Mouse (Mus musculus) spleen, adult 2 months (tissue): ENCODE results near the gene Mical3. TPM values are rescaled to one million over a fixed set of nuclear protein-coding genes. Genes with fewer than 3 reads are reported as not detected.
A peak's percentile ranks its signal among the peaks of the same experiment; 100 is the strongest.

Source experiments
- DNase-seq, 2 experiments: peaks; one replicate each; pipeline versions ENCODE4 v3.0.0 to v3.0.0-alpha.2; 2012 to 2021; ENCODE audit warnings: low spot score in 2 of 2, low read depth in 1 of 2
- H3K27ac ChIP-seq: fragments of 200-500 bp; 2 replicates; pipeline ENCODE4 v1.5.1; 2012; ENCODE audit warnings: low read length, inconsistent platforms; ENCODE audit not compliant: insufficient read depth
- H3K27me3 ChIP-seq: fragments of 200-500 bp; 2 replicates; pipeline ENCODE4 v1.6.1; 2012; ENCODE audit warnings: mild to moderate bottlenecking, moderate library complexity, low read length, inconsistent platforms; ENCODE audit not compliant: control insufficient read depth, insufficient read depth
- H3K36me3 ChIP-seq: fragments of 200-500 bp; 2 replicates; pipeline ENCODE4 v1.6.1; 2012; ENCODE audit warnings: mild to moderate bottlenecking, low read length, inconsistent platforms; ENCODE audit not compliant: control insufficient read depth, insufficient read depth
- H3K4me1 ChIP-seq: fragments of 200-500 bp; 2 replicates; pipeline ENCODE4 v1.6.1; 2011; ENCODE audit warnings: inconsistent platforms; ENCODE audit not compliant: control insufficient read depth, insufficient read depth, insufficient read length
- H3K4me3 ChIP-seq: fragments of 200-500 bp; 2 replicates; pipeline ENCODE4 v1.5.1; 2011; ENCODE audit warnings: mild to moderate bottlenecking, inconsistent platforms; ENCODE audit not compliant: insufficient read depth, insufficient read length; ENCODE audit errors: extremely low read depth
- CTCF ChIP-seq: fragments of 200-500 bp; IDR thresholded peaks from 2 replicates; pipeline ENCODE4 v1.5.1; 2011; ENCODE audit warnings: mild to moderate bottlenecking, inconsistent platforms; ENCODE audit not compliant: insufficient read depth, insufficient read length, insufficient replicate concordance; ENCODE audit errors: extremely low read depth
- POLR2A ChIP-seq: fragments of 200-500 bp; IDR thresholded peaks from 2 replicates; pipeline ENCODE4 v1.6.1; 2011; ENCODE audit warnings: low read depth, low read length, inconsistent platforms
- WGBS: fragments of 180-500 bp; shearing (Covaris S2); methylation state at CpG from one replicate; pipeline ENCODE4 v1.1.7; 2018; 5-methylcytosine and 5-hydroxymethylcytosine counted together
- polyA plus RNA-seq: library from polyadenylated mRNA; depleted of rRNA; stranded (reverse); fragments of >200 nt; gene quantifications from 2 replicates; pipeline ENCODE4 v1.2.3, GENCODE M21; 2012; rRNA removed

The Mical3 gene
- polyA plus RNA-seq, 1 experiment: 11.2 TPM

- 53% methylated on average over 14 of the region's 14 CpGs for WGBS
Observed at GRCm38 (mm10) chr6:120901776-120902645, 228.8 kb downstream of the Mical3 start.

GRCm38 (mm10) chr6:120898188-120898833 is 232.5 kb downstream of the Mical3 start:
- Histone ChIP-seq H3K4me1 (peaks cover 8% of the 10 kb centered on the region; the same call in 1 of the 2 replicates), H3K4me3 (no peak overlapping the region), H3K36me3 (peaks cover 36% of the 10 kb centered on the region), H3K27me3 (no peaks in the 10 kb centered on the region), H3K27ac (no peak overlapping the region)
- TF ChIP-seq POLR2A (no peak), CTCF (peak; percentile 85; the same call in 1 of the 2 replicates)
- peak in 1 of 2 experiments; percentile 38 for DNase-seq
- 72% methylated on average over 6 of the region's 6 CpGs for WGBS

More at GRCm38 (mm10) chr6:120901776-120902645, 228.8 kb downstream of the Mical3 start:
- DNase-seq: peak in 1 of 2 experiments; percentile 43
- Histone ChIP-seq H3K36me3 (peaks cover 17% of the 10 kb centered on the region), H3K4me1 (peaks cover 10% of the 10 kb centered on the region; the same call in 1 of the 2 replicates), H3K4me3 (no peak overlapping the region), H3K27me3 (no peaks in the 10 kb centered on the region), H3K27ac (no peak overlapping the region)
- TF ChIP-seq CTCF: no peak
- no peak for TF ChIP-seq POLR2A

GRCm38 (mm10) chr6:120894524-120894923 is 236.3 kb downstream of the Mical3 start:
- H3K27me3 ChIP-seq: no peaks in the 10 kb centered on the region
- H3K4me3 ChIP-seq: no peak overlapping the region
- no peak for DNase-seq
- H3K27ac ChIP-seq: no peak overlapping the region
- no peaks in the 10 kb centered on the region for H3K4me1 ChIP-seq
- 84% methylated on average over 9 of the region's 9 CpGs for WGBS
- H3K36me3 ChIP-seq: peaks cover 45% of the 10 kb centered on the region
- TF ChIP-seq CTCF (no peak), POLR2A (no peak)

GRCm38 (mm10) chr6:120894089-120894488 is 236.7 kb downstream of the Mical3 start:
- Histone ChIP-seq H3K4me3 (no peak overlapping the region), H3K27ac (no peak overlapping the region), H3K27me3 (no peaks in the 10 kb centered on the region), H3K36me3 (peaks cover 47% of the 10 kb centered on the region), H3K4me1 (no peaks in the 10 kb centered on the region)
- 97% methylated on average over 9 of the region's 9 CpGs for WGBS
- no peak for TF ChIP-seq POLR2A
- TF ChIP-seq CTCF: no peak
- DNase-seq: no peak

- Histone ChIP-seq H3K36me3 (peaks cover 24% of the 10 kb centered on the region), H3K4me1 (no peaks in the 10 kb centered on the region), H3K27me3 (no peaks in the 10 kb centered on the region), H3K4me3 (no peak overlapping the region), H3K27ac (no peak overlapping the region)
- TF ChIP-seq CTCF (no peak), POLR2A (no peak)
- WGBS: 96% methylated on average over 17 of the region's 17 CpGs
- DNase-seq: no peak
Observed at GRCm38 (mm10) chr6:120886696-120887095, 244.1 kb downstream of the Mical3 start.

- TF ChIP-seq CTCF: no peak
- no peak for TF ChIP-seq POLR2A
- Histone ChIP-seq H3K27ac (no peak overlapping the region), H3K27me3 (no peaks in the 10 kb centered on the region), H3K4me3 (no peak overlapping the region), H3K36me3 (peaks cover 23% of the 10 kb centered on the region), H3K4me1 (no peaks in the 10 kb centered on the region)
- no peak for DNase-seq
- WGBS: 93% methylated on average over 6 of the region's 6 CpGs
Observed at GRCm38 (mm10) chr6:120884436-120884835, 246.4 kb downstream of the Mical3 start.

Other genes starting within 250 kb of the Mical3 start
- gene Bid, start 214.1 kb downstream of the Mical3 start, polyA plus RNA-seq: 23.6 and 24.0 TPM in 2 replicates
- gene Pex26, start 52.7 kb upstream of the Mical3 start, polyA plus RNA-seq: 8.3 and 9.9 TPM in 2 replicates
- 1.2 TPM in 2 replicates for gene Tuba8, start 79.7 kb upstream of the Mical3 start, polyA plus RNA-seq
- 8.5 and 9.9 TPM in 2 replicates for gene Usp18, start 114.9 kb upstream of the Mical3 start, polyA plus RNA-seq
- 1.5 and 2.1 TPM in 2 replicates for gene Slc6a13, start 169.2 kb upstream of the Mical3 start, polyA plus RNA-seq
- gene Slc6a12, start 212.1 kb upstream of the Mical3 start, polyA plus RNA-seq: 1.9 and 2.4 TPM in 2 replicates